Mouse (Mus musculus) intestine, postnatal 0 days (tissue): ENCODE data around the gene Popdc3. TPM values are rescaled to one million over a fixed set of nuclear protein-coding genes. Genes with fewer than 3 reads are reported as not detected.

Source experiments
- ATAC-seq: fragments of 200-750 bp; cut with Nextera tagmentation; 2 replicates; pipeline ENCODE4 v1.8.0; 2017; ENCODE audit warnings: mild to moderate bottlenecking, moderate TSS enrichment, moderate library complexity
- H3K27ac ChIP-seq: fragments of 300-500 bp; sonication (generic); 2 replicates; pipeline ENCODE4 v1.5.1; 2014; ENCODE audit warnings: mild to moderate bottlenecking, low read depth, low read length, moderate library complexity
- H3K27me3 ChIP-seq: fragments of 300-500 bp; sonication (generic); replicated peaks from 2 replicates; pipeline ENCODE4 v1.6.1; 2014; ENCODE audit warnings: low read length, mixed read lengths; ENCODE audit not compliant: control insufficient read depth, insufficient read depth
- H3K36me3 ChIP-seq: fragments of 300-500 bp; sonication (generic); 2 replicates; pipeline ENCODE4 v1.6.1; 2014; ENCODE audit warnings: mild to moderate bottlenecking, moderate library complexity; ENCODE audit not compliant: control insufficient read depth, insufficient read depth
- H3K4me1 ChIP-seq: fragments of 300-500 bp; sonication (generic); replicated peaks from 2 replicates; pipeline ENCODE4 v1.6.1; 2014; ENCODE audit warnings: antibody characterized with exemption, low read length, mixed read lengths; ENCODE audit not compliant: control insufficient read depth, insufficient read depth
- H3K4me2 ChIP-seq: fragments of 300-500 bp; sonication (generic); replicated peaks from 2 replicates; pipeline ENCODE4 v1.6.1; 2014; ENCODE audit warnings: low read depth, mild to moderate bottlenecking, moderate library complexity
- H3K4me3 ChIP-seq: fragments of 300-500 bp; sonication (generic); 2 replicates; pipeline ENCODE4 v1.5.1; 2014; ENCODE audit warnings: low read depth, low read length
- H3K9ac ChIP-seq: fragments of 300-500 bp; sonication (generic); 2 replicates; pipeline ENCODE4 v1.6.1; 2014; ENCODE audit warnings: mild to moderate bottlenecking, low read depth, low read length
- H3K9me3 ChIP-seq: fragments of 300-500 bp; sonication (generic); 2 replicates; pipeline ENCODE4 v1.6.1; 2016; ENCODE audit warnings: mixed run types; ENCODE audit not compliant: control insufficient read depth
- CTCF ChIP-seq: sonication (generic); IDR thresholded peaks from 2 replicates; pipeline ENCODE4 v1.5.1; 2016; ENCODE audit warnings: low read depth, mild to moderate bottlenecking, control low read depth, antibody characterized with exemption, moderate library complexity
- WGBS: fragments of 180-500 bp; shearing (Covaris S2); extraction: QIAGEN DNeasy Blood & Tissue Kit; methylation state at CpG from one replicate; pipeline ENCODE4 v1.1.7; 2014; 5-methylcytosine and 5-hydroxymethylcytosine counted together
- polyA plus RNA-seq: library from polyadenylated mRNA; unstranded; fragments of >200 nt; fragmentation: Nextera tagmentation; extraction: Ambion mirVana; gene quantifications from 2 replicates; pipeline ENCODE4 v1.2.1, GENCODE M21; 2015

Gene Popdc3
- polyA plus RNA-seq, 1 experiment from 2014 or later: 0.57 TPM

- 88% methylated on average over 16 of the region's 16 CpGs for WGBS
- ATAC-seq: no peak
- H3K4me1 ChIP-seq: no peaks in the 10 kb centered on the region
These were observed 137.0 kb downstream of the Popdc3 start for GRCm38 (mm10) chr10:45314865-45315264.

GRCm38 (mm10) chr10:45318922-45319321 is 141.0 kb downstream of the Popdc3 start:
- TF ChIP-seq CTCF: no peak
- ATAC-seq: no peak

More at GRCm38 (mm10) chr10:45314865-45315264, 137.0 kb downstream of the Popdc3 start:
- Histone ChIP-seq H3K4me3 (no peak overlapping the region), H3K4me2 (no peak overlapping the region), H3K9me3 (0 out of 2 replicates have a peak, but pooled peaks cover 3% of the 10 kb centered on the region), H3K27ac (no peak overlapping the region), H3K27me3 (no peaks in the 10 kb centered on the region), H3K36me3 (no peaks in the 10 kb centered on the region), H3K9ac (no peak overlapping the region)
- no peak for TF ChIP-seq CTCF

GRCm38 (mm10) chr10:45320296-45320695 is 142.4 kb downstream of the Popdc3 start:
- Histone ChIP-seq H3K4me1 (no peaks in the 10 kb centered on the region), H3K4me3 (no peak overlapping the region), H3K27me3 (no peaks in the 10 kb centered on the region), H3K9me3 (0 out of 2 replicates have a peak, but pooled peaks cover 3% of the 10 kb centered on the region), H3K9ac (no peak overlapping the region), H3K4me2 (no peak overlapping the region), H3K36me3 (no peaks in the 10 kb centered on the region), H3K27ac (no peak overlapping the region)
- no peak for ATAC-seq
- 93% methylated on average over 3 of the region's 3 CpGs for WGBS
- no peak for TF ChIP-seq CTCF

More at GRCm38 (mm10) chr10:45318922-45319321, 141.0 kb downstream of the Popdc3 start:
- H3K36me3 ChIP-seq: no peaks in the 10 kb centered on the region
- no peak overlapping the region for H3K4me3 ChIP-seq
- H3K27me3 ChIP-seq: no peaks in the 10 kb centered on the region
- H3K9ac ChIP-seq: no peak overlapping the region
- no peak overlapping the region for H3K27ac ChIP-seq
- no peaks in the 10 kb centered on the region for H3K4me1 ChIP-seq
- H3K9me3 ChIP-seq: 0 out of 2 replicates have a peak, but pooled peaks cover 3% of the 10 kb centered on the region
- no peak overlapping the region for H3K4me2 ChIP-seq
- 84% methylated on average over 5 of the region's 5 CpGs for WGBS

GRCm38 (mm10) chr10:45324159-45324558 is 146.3 kb downstream of the Popdc3 start:
- Histone ChIP-seq H3K27ac (no peak overlapping the region), H3K4me3 (no peak overlapping the region), H3K27me3 (no peaks in the 10 kb centered on the region), H3K9me3 (no peaks in the 10 kb centered on the region), H3K4me1 (no peaks in the 10 kb centered on the region), H3K36me3 (no peaks in the 10 kb centered on the region), H3K9ac (no peak overlapping the region), H3K4me2 (no peak overlapping the region)
- TF ChIP-seq CTCF: no peak
- WGBS: 70% methylated on average over 1 of the region's 1 CpGs
- no peak for ATAC-seq

- Histone ChIP-seq H3K36me3 (no peaks in the 10 kb centered on the region), H3K9ac (no peak overlapping the region), H3K27ac (no peak overlapping the region), H3K4me2 (no peak overlapping the region), H3K4me3 (no peak overlapping the region), H3K9me3 (no peaks in the 10 kb centered on the region), H3K4me1 (no peaks in the 10 kb centered on the region), H3K27me3 (peaks cover 4% of the 10 kb centered on the region)
- no peak for TF ChIP-seq CTCF
- no peak for ATAC-seq
- WGBS: 63% methylated on average over 7 of the region's 7 CpGs
These were observed 150.5 kb downstream of the Popdc3 start for GRCm38 (mm10) chr10:45328196-45329000.

GRCm38 (mm10) chr10:45334925-45335324 is 157.0 kb downstream of the Popdc3 start:
- H3K27ac ChIP-seq: no peak overlapping the region
- ATAC-seq: no peak
- H3K4me1 ChIP-seq: no peaks in the 10 kb centered on the region
- no peaks in the 10 kb centered on the region for H3K36me3 ChIP-seq
- 33% methylated on average over 7 of the region's 7 CpGs for WGBS
- TF ChIP-seq CTCF: no peak
- H3K9me3 ChIP-seq: no peaks in the 10 kb centered on the region
- peak overlapping the region; percentile 53; the same call in 1 of the 2 replicates for H3K9ac ChIP-seq
- peaks cover 31% of the 10 kb centered on the region for H3K27me3 ChIP-seq
- peak overlapping the region; percentile 57; the same call in 1 of the 2 replicates for H3K4me3 ChIP-seq
- H3K4me2 ChIP-seq: peak overlapping the region; percentile 88; the same call in 1 of the 2 replicates
